Mouse (Mus musculus): ENCODE measurements around the gene Ctnnal1.

Gene Ctnnal1

GRCm38 (mm10) chr4:56802669-56803150 is 62.3 kb downstream of the Ctnnal1 start:
- no peak for DNase-seq (ENCODE audit: low spot score in 2 of 2)

- peak; percentile 99 for DNase-seq (ENCODE audit: low spot score in 2 of 2)
Observed at GRCm38 (mm10) chr4:56801907-56802668, 62.9 kb downstream of the Ctnnal1 start, which contains the start of the genes Elp1 and Fam206a. Gene Elp1, minus strand, starts transcription at chr4:56802331. Gene Fam206a, plus strand, starts transcription at chr4:56802345.

GRCm38 (mm10) chr4:56791373-56791772 is 73.6 kb downstream of the Ctnnal1 start:
- DNase-seq (ENCODE audit: low spot score in 2 of 2): no peak

GRCm38 (mm10) chr4:56771065-56771464 is 93.9 kb downstream of the Ctnnal1 start:
- no peak for DNase-seq (ENCODE audit: low spot score in 2 of 2)

- no peak for DNase-seq (ENCODE audit: low spot score in 2 of 2)
Observed at GRCm38 (mm10) chr4:56768913-56769312, 96.1 kb downstream of the Ctnnal1 start.

- peak in 1 of 2 experiments; percentile 10 for DNase-seq (ENCODE audit: low spot score in 2 of 2)
Observed at GRCm38 (mm10) chr4:56767861-56768284, 97.1 kb downstream of the Ctnnal1 start.

Measured in frontal cortex, postnatal 36 days (tissue).